Mouse (Mus musculus): ENCODE measurements around the gene Ap1m2. TPM values are rescaled to one million over a fixed set of nuclear protein-coding genes. Genes with fewer than 3 reads are reported as not detected.
A peak's percentile ranks its signal among the peaks of the same experiment; 100 is the strongest.

Ap1m2 gene
- polyA plus RNA-seq, 1 experiment = 2.4 TPM

GRCm38 (mm10) chr9:21313394-21313793 is 1.3 kb upstream of the Ap1m2 start:
- peak; percentile 78 for DNase-seq (ENCODE audit: low read depth)
- TF ChIP-seq CTCF (IDR thresholded peaks at IDR 0.05; ENCODE audit: borderline replicate concordance, extremely low read depth, insufficient read depth, insufficient read length) (peak; percentile 95), POLR2A (IDR thresholded peaks at IDR 0.05; ENCODE audit: borderline replicate concordance, extremely low read depth, insufficient read depth, insufficient read length, poor library complexity, severe bottlenecking) (no peak)

DNA sequence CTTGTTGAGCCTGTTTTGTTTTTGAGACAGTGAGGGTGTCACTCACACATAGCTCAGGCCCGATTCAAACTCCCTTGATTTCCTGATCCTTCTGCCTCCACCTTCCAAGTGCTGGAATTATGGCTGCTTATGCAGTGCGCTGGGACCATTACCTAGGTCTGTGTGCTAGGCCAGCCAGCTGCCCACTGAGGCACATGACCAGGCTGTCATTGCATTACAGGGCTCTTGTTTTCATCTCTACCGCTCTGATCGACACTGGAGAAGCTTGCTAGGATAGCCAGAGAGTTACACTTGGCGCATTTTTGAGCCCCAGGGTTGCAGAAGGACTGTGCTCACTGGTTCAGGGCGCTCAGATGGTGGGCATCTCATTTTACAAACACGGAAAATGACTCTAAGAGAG is 442 bp downstream of the Ap1m2 start:
- no peak for DNase-seq (ENCODE audit: low read depth)
- no peak for TF ChIP-seq CTCF (IDR thresholded peaks at IDR 0.05; ENCODE audit: borderline replicate concordance, extremely low read depth, insufficient read depth, insufficient read length)

GRCm38 (mm10) chr9:21309150-21309741 is 2.9 kb downstream of the Ap1m2 start:
- DNase-seq (ENCODE audit: low read depth) = no peak
- TF ChIP-seq CTCF (IDR thresholded peaks at IDR 0.05; ENCODE audit: borderline replicate concordance, extremely low read depth, insufficient read depth, insufficient read length) (no peak), POLR2A (IDR thresholded peaks at IDR 0.05; ENCODE audit: borderline replicate concordance, extremely low read depth, insufficient read depth, insufficient read length, poor library complexity, severe bottlenecking) (no peak)

DNA sequence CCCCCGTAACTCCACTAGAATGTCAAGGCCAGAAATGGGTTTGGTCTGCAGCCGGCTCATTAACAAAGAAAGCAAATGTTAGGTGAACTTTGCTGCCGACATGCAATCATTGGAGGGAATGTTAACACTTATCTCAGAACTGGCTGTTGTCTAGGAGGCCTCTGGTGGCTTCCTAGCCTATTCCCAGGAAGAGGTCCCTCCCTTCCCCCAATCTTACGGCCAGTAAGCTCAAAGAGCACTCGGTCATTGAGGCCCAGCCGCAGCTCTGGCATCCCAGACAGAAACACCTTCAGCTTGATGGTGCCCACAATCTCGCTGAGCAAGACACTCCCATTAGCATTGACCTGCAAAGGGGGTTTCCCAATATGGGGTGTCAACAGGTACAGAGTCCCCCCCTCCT is 7.1 kb downstream of the Ap1m2 start:
- TF ChIP-seq POLR2A (IDR thresholded peaks at IDR 0.05; ENCODE audit: borderline replicate concordance, extremely low read depth, insufficient read depth, insufficient read length, poor library complexity, severe bottlenecking) (no peak), CTCF (IDR thresholded peaks at IDR 0.05; ENCODE audit: borderline replicate concordance, extremely low read depth, insufficient read depth, insufficient read length) (no peak)
- DNase-seq (ENCODE audit: low read depth) = no peak

DNA sequence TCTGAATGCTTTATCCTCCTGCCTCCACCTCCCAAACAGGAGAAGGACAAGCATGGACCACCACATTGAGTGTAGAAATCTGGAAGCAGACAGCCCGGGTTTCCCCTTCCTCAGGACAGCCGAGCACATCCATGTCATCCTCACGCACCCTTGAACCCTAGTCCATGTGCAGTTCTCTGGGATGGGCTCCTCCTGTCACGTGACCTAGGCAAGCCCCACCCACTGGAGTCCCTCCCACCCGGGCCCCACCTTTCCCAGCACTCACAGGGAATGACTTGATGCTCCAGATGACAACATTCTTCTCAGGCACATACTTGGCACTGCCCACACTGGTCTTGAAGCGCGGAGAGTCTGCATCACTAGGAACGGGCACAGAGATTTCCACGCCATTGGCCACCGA is 13.1 kb downstream of the Ap1m2 start:
- DNase-seq (ENCODE audit: low read depth) = no peak
- TF ChIP-seq POLR2A (IDR thresholded peaks at IDR 0.05; ENCODE audit: borderline replicate concordance, extremely low read depth, insufficient read depth, insufficient read length, poor library complexity, severe bottlenecking) (no peak), CTCF (IDR thresholded peaks at IDR 0.05; ENCODE audit: borderline replicate concordance, extremely low read depth, insufficient read depth, insufficient read length) (no peak)

- DNase-seq (ENCODE audit: low read depth) = no peak
- TF ChIP-seq CTCF (IDR thresholded peaks at IDR 0.05; ENCODE audit: borderline replicate concordance, extremely low read depth, insufficient read depth, insufficient read length) (no peak), POLR2A (IDR thresholded peaks at IDR 0.05; ENCODE audit: borderline replicate concordance, extremely low read depth, insufficient read depth, insufficient read length, poor library complexity, severe bottlenecking) (no peak)
Measured at GRCm38 (mm10) chr9:21292271-21292670, 19.9 kb downstream of the Ap1m2 start.

DNA sequence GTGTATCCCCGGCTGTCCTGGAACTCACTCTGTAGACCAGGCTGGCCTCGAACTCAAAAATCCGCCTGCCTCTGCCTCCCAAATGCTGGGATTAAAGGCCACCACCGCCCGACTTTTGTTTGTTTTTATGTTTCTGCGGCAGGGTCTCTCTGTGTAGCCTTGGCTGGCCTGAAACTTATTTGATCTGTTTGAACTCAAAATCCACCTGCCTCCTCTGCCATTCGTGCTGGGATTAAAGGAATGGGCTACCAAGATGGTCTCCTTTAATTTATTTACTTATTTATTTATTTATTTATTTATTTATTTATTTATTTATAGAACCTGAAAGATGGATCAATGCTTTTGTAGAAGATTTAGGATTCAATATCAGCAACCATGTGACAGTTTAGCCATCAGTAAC is 20.3 kb downstream of the Ap1m2 start:
- DNase-seq (ENCODE audit: low read depth) = peak; percentile 9

DNA sequence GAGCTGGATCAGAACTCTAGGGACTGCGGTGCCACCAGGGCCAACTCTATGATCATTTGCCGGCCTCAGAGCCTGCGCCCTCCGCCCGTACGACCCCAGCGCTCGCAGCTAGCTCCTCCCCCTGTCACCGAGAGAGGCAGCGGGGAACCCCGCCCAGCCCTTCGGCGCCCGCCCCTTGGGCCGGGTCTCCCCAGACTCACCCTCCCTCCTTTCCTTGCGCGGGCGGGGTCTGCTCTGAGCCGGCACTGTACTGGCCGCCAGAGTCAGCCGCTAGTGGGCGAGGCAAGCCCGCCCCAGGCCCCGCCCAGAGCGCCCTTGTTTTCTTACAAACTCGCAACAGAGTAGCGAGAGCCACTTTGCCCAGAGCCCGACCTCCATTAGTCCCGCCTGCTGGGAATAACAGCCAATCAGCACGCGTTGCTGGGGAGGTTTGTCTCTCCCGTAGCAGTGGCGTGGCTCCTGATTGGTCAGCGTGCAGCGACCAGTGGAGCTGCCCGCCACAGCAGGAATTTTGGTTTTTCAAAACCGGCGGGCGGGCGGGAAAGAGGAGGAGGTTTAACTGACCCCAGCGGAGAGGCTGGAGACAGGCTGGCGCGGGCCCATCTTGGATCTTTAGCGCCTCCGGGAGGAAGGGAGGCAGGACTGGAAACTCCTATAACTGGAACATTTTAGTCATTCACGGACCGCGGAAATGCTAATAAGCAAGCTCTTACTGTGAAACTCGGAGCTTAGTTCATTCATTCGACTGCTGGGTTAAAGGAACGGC is 20.9 kb downstream of the Ap1m2 start, which contains the start of gene Cdkn2d:
Gene Cdkn2d, minus strand, starts transcription at position 386 of the 766 bp plus-strand sequence.
- TF ChIP-seq POLR2A (IDR thresholded peaks at IDR 0.05; ENCODE audit: borderline replicate concordance, extremely low read depth, insufficient read depth, insufficient read length, poor library complexity, severe bottlenecking) = peak; percentile 71; the same call in 1 of the 2 replicates
- peak; percentile 30; the same call in 1 of the 2 replicates for TF ChIP-seq CTCF (IDR thresholded peaks at IDR 0.05; ENCODE audit: borderline replicate concordance, extremely low read depth, insufficient read depth, insufficient read length)
- peak; percentile 100 for DNase-seq (ENCODE audit: low read depth)

DNA sequence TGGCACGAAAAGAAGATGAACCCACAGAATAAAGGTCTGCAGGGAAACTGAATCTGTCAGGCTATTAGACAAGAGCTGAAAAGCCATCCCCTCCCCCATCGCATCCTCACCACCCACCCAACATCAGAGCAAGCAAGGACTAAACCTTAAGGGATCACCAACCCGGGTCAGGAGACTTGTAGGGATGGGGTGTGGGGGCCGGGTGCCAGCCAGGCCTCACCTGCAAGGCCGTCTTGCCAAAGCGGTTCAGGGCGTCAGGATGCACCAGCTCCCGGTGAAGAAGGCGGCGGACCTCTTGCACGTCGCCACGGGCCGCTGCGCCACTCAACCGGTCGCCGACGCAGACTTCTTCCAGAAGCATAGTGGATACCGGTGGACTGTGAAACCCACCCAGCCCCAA is 21.5 kb downstream of the Ap1m2 start:
- DNase-seq (ENCODE audit: low read depth) = no peak
- TF ChIP-seq CTCF (IDR thresholded peaks at IDR 0.05; ENCODE audit: borderline replicate concordance, extremely low read depth, insufficient read depth, insufficient read length) (no peak), POLR2A (IDR thresholded peaks at IDR 0.05; ENCODE audit: borderline replicate concordance, extremely low read depth, insufficient read depth, insufficient read length, poor library complexity, severe bottlenecking) (no peak)

GRCm38 (mm10) chr9:21289337-21289671 is 22.8 kb downstream of the Ap1m2 start:
- TF ChIP-seq CTCF (IDR thresholded peaks at IDR 0.05; ENCODE audit: borderline replicate concordance, extremely low read depth, insufficient read depth, insufficient read length) = no peak
- TF ChIP-seq POLR2A (IDR thresholded peaks at IDR 0.05; ENCODE audit: borderline replicate concordance, extremely low read depth, insufficient read depth, insufficient read length, poor library complexity, severe bottlenecking) = no peak
- DNase-seq (ENCODE audit: low read depth) = no peak

GRCm38 (mm10) chr9:21288404-21289336 is 23.5 kb downstream of the Ap1m2 start:
- peak; percentile 24 for DNase-seq (ENCODE audit: low read depth)
- TF ChIP-seq POLR2A (IDR thresholded peaks at IDR 0.05; ENCODE audit: borderline replicate concordance, extremely low read depth, insufficient read depth, insufficient read length, poor library complexity, severe bottlenecking) (no peak), CTCF (IDR thresholded peaks at IDR 0.05; ENCODE audit: borderline replicate concordance, extremely low read depth, insufficient read depth, insufficient read length) (no peak)

Measured in brain, embryonic 14.5 days (tissue).